Mouse (Mus musculus) heart, postnatal 0 days (tissue): ENCODE results near the gene Filip1l.

Experiments used
- CTCF ChIP-seq: IDR thresholded peaks from 2 replicates; pipeline ENCODE4 v1.5.1; 2016; ENCODE audit warnings: antibody characterized with exemption, control low read depth, low read depth
- EP300 ChIP-seq: IDR thresholded peaks from 2 replicates; pipeline ENCODE4 v1.6.1; 2016; ENCODE audit warnings: antibody characterized with exemption, low read depth

DNA sequence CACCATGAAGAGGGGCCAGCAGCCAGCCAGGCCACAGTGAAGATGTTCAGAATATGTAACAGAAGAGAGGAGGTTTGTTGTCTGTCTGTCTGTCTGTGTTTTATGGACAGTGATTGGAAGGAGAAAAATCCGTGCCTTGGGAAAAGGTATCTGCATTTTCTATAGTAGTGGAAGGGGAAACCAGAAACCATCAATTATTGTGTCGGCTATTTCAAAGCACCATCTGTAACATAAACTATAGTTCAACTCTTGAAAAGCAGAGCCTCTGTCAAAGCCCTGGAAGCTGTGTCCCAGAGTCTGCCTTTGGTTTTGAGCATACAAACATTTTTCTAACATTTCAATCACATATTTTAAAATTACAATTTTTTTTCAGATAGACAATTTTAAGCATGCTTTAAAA is 197.9 kb downstream of the Filip1l start:
- TF ChIP-seq EP300 = no peak
- no peak for TF ChIP-seq CTCF
